Mouse (Mus musculus): Measurements from ENCODE around the gene Coq6. TPM values are rescaled to one million over a fixed set of nuclear protein-coding genes. Genes with fewer than 3 reads are reported as not detected.

Coq6 gene
- total RNA-seq, 2 experiments from 2014 or later, result 105 to 114 TPM

GRCm38 (mm10) chr12:84392681-84393080 is 31.2 kb downstream of the Coq6 start:
- no peak for DNase-seq
- intact Hi-C loops (cut with DNase I), result no loop called here

- intact Hi-C loops (cut with DNase I), result no loop called here
These were observed 32.4 kb downstream of the Coq6 start for GRCm38 (mm10) chr12:84393847-84394246.

GRCm38 (mm10) chr12:84396947-84397679 is 35.7 kb downstream of the Coq6 start:
- no peak for DNase-seq
- intact Hi-C loops (cut with DNase I), result no loop called here

More at GRCm38 (mm10) chr12:84393847-84394246, 32.4 kb downstream of the Coq6 start:
- no peak for DNase-seq

GRCm38 (mm10) chr12:84397685-84398084 is 36.2 kb downstream of the Coq6 start:
- intact Hi-C loops (cut with DNase I), result no loop called here

GRCm38 (mm10) chr12:84398629-84399028 is 37.2 kb downstream of the Coq6 start:
- intact Hi-C loops (cut with DNase I), result no loop called here

More at GRCm38 (mm10) chr12:84397685-84398084, 36.2 kb downstream of the Coq6 start:
- no peak for DNase-seq

GRCm38 (mm10) chr12:84399135-84399534 is 37.7 kb downstream of the Coq6 start:
- no peak for DNase-seq

More at GRCm38 (mm10) chr12:84398629-84399028, 37.2 kb downstream of the Coq6 start:
- DNase-seq, result no peak

GRCm38 (mm10) chr12:84399663-84400062 is 38.2 kb downstream of the Coq6 start:
- intact Hi-C loops (cut with DNase I), result no loop called here
- no peak for DNase-seq

More at GRCm38 (mm10) chr12:84399135-84399534, 37.7 kb downstream of the Coq6 start:
- intact Hi-C loops (cut with DNase I), result no loop called here

- intact Hi-C loops (cut with DNase I), result no loop called here
- no peak for DNase-seq
These were observed 38.6 kb downstream of the Coq6 start for GRCm38 (mm10) chr12:84400068-84400467.

GRCm38 (mm10) chr12:84400653-84401052 is 39.2 kb downstream of the Coq6 start:
- intact Hi-C loops (cut with DNase I), result no loop called here
- DNase-seq, result no peak

- DNase-seq, result no peak
- intact Hi-C loops (cut with DNase I), result no loop called here
These were observed 41.5 kb downstream of the Coq6 start for GRCm38 (mm10) chr12:84402923-84403322.

- no peak for DNase-seq
- intact Hi-C loops (cut with DNase I), result no loop called here
These were observed 43.1 kb downstream of the Coq6 start for GRCm38 (mm10) chr12:84404541-84404940.

GRCm38 (mm10) chr12:84407259-84407658 is 45.8 kb downstream of the Coq6 start:
- no peak for DNase-seq
- intact Hi-C loops (cut with DNase I), result loop anchor here (5.0 kb wide), 1 partner anchor 120 kb away; the partner anchor contains the start of gene Ptgr2

GRCm38 (mm10) chr12:84407874-84408818 is 46.7 kb downstream of the Coq6 start:
- intact Hi-C loops (cut with DNase I), result loop anchor here (2.0 to 5.0 kb wide), 2 partner anchors 45 to 121 kb away; partner anchors contain the start of gene Ptgr2
- DNase-seq, result no peak

GRCm38 (mm10) chr12:84408819-84409507 is 47.5 kb downstream of the Coq6 start, which contains the start of the genes Entpd5 and Bbof1:
TSS of gene Entpd5 (minus strand) at chr12:84409029.
TSS of gene Bbof1 (plus strand) at chr12:84409071.
- intact Hi-C loops (cut with DNase I), result loop anchor here (2.0 to 5.0 kb wide), 2 partner anchors 46 to 122 kb away; partner anchors contain the start of gene Ptgr2
- DNase-seq, result peak; percentile 92 to 93

- intact Hi-C loops (cut with DNase I), result loop anchor here (2.0 kb wide), 1 partner anchor 34 kb away; the partner anchor contains the start of genes Aldh6a1 and Lin52
- peak; percentile 81 to 84 for DNase-seq
These were observed 55.6 kb downstream of the Coq6 start, which contains the start of gene Rnf113a2 for GRCm38 (mm10) chr12:84416834-84417604. TSS of gene Rnf113a2 (plus strand) at chr12:84417196.

GRCm38 (mm10) chr12:84417605-84417922 is 56.1 kb downstream of the Coq6 start:
- no peak for DNase-seq
- intact Hi-C loops (cut with DNase I), result loop anchor here (2.0 kb wide), 1 partner anchor 33 kb away; the partner anchor contains the start of genes Aldh6a1 and Lin52
